Mouse (Mus musculus) C2C12 (cell line): ENCODE measurements around the gene Lmo1. TPM values are rescaled to one million over a fixed set of nuclear protein-coding genes. Genes with fewer than 3 reads are reported as not detected.
"Not testable (repeated sequence)": the region's sequence is repeated elsewhere in the genome, so short reads cannot be mapped to it uniquely, and the experiment has no call there.

Source experiments
- H3K27me3 ChIP-seq: one replicate; pipeline ENCODE4 v1.6.1; 2011; ENCODE audit not compliant: control insufficient read depth, insufficient read depth, insufficient read length
- H3K36me3 ChIP-seq: one replicate; pipeline ENCODE4 v1.6.1; 2011; ENCODE audit not compliant: control insufficient read depth, insufficient read depth
- H3K4me3 ChIP-seq: one replicate; pipeline ENCODE4 v1.5.1; 2011; ENCODE audit warnings: mild to moderate bottlenecking, control low read depth; ENCODE audit not compliant: poor library complexity, insufficient read depth, severe bottlenecking
- H3K79me2 ChIP-seq: one replicate; pipeline ENCODE4 v1.6.1; 2011; ENCODE audit not compliant: control insufficient read depth, insufficient read depth
- H3K79me3 ChIP-seq: one replicate; pipeline ENCODE4 v1.6.1; 2011; ENCODE audit warnings: low read depth, control low read depth
- H3ac ChIP-seq: one replicate; pipeline ENCODE3; 2011; ENCODE audit warnings: low read depth; ENCODE audit not compliant: control insufficient read depth, insufficient read length
- CEBPB ChIP-seq: IDR thresholded peaks from one replicate; pipeline ENCODE4 v1.6.1; 2011; ENCODE audit warnings: low read depth, mild to moderate bottlenecking, control low read depth, moderate library complexity
- CTCF ChIP-seq: IDR thresholded peaks from one replicate; pipeline ENCODE4 v1.5.1; 2011; ENCODE audit not compliant: control insufficient read depth, insufficient read depth, insufficient read length
- FOSL1 ChIP-seq: IDR thresholded peaks from one replicate; pipeline ENCODE4 v1.8.0; 2011; ENCODE audit warnings: mild to moderate bottlenecking, low read length; ENCODE audit not compliant: poor library complexity, insufficient read depth, severe bottlenecking
- MAX ChIP-seq: IDR thresholded peaks from one replicate; pipeline ENCODE4 v1.6.1; 2011; ENCODE audit warnings: mild to moderate bottlenecking, control low read depth
- MYOD1 ChIP-seq: IDR thresholded peaks from one replicate; pipeline ENCODE4 v1.6.1; 2011; ENCODE audit warnings: low read depth; ENCODE audit not compliant: control insufficient read depth, insufficient read length
- MYOG ChIP-seq: IDR thresholded peaks from one replicate; pipeline ENCODE4 v1.6.1; 2011; ENCODE audit not compliant: control insufficient read depth, insufficient read length; ENCODE audit errors: extremely low read depth
- USF1 ChIP-seq: IDR thresholded peaks from one replicate; pipeline ENCODE4 v1.6.1; 2011; ENCODE audit warnings: low read depth, mild to moderate bottlenecking, control low read depth, moderate library complexity
- polyA plus RNA-seq: library from polyadenylated mRNA; unstranded; fragments of >200 nt; fragmentation: generic; extraction: Trizol; gene quantifications from one replicate; pipeline ENCODE4 v1.2.1, GENCODE M21; 2012; ENCODE audit warnings: missing spikeins

Lmo1 gene
- polyA plus RNA-seq, 1 experiment = 0.09 TPM

GRCm38 (mm10) chr7:109096618-109097017 lies 78.4 kb downstream of the Lmo1 start:
- no peak overlapping the region for H3ac ChIP-seq
- H3K36me3 ChIP-seq = no peaks in the 10 kb centered on the region
- no peaks in the 10 kb centered on the region for H3K79me2 ChIP-seq
- no peak overlapping the region for H3K4me3 ChIP-seq
- TF ChIP-seq USF1 = no peak
- TF ChIP-seq CEBPB = no peak
- no peak for TF ChIP-seq MYOD1
- no peak for TF ChIP-seq MAX
- TF ChIP-seq MYOG = no peak
- no peak for TF ChIP-seq CTCF
- no peak for TF ChIP-seq FOSL1
- H3K79me3 ChIP-seq = no peaks in the 10 kb centered on the region
- no peaks in the 10 kb centered on the region for H3K27me3 ChIP-seq

- Histone ChIP-seq H3K36me3 (no peaks in the 10 kb centered on the region), H3K27me3 (no peaks in the 10 kb centered on the region), H3K4me3 (no peak overlapping the region), H3K79me3 (no peaks in the 10 kb centered on the region), H3ac (no peak overlapping the region), H3K79me2 (no peaks in the 10 kb centered on the region)
- TF ChIP-seq USF1 (no peak), CEBPB (no peak), MAX (no peak), CTCF (no peak), FOSL1 (no peak), MYOD1 (no peak), MYOG (no peak)
Observed at GRCm38 (mm10) chr7:109094294-109094693, 80.7 kb downstream of the Lmo1 start.

- H3K27me3 ChIP-seq, H3K79me2 ChIP-seq, H3K36me3 ChIP-seq, H3K4me3 ChIP-seq, H3ac ChIP-seq, H3K79me3 ChIP-seq: not testable (repeated sequence)
Observed at GRCm38 (mm10) chr7:109091316-109091715, 83.7 kb downstream of the Lmo1 start.

Other genes with a start within 250 kb of the Lmo1 start
- 0.02 TPM for gene Nlrp10, start 245.0 kb downstream of the Lmo1 start, polyA plus RNA-seq
- 191 TPM for gene Eif3f, start 240.8 kb downstream of the Lmo1 start, polyA plus RNA-seq
- gene Tub, start 224.9 kb downstream of the Lmo1 start, polyA plus RNA-seq = 0.01 TPM
- not detected for gene Ric3, start 91.9 kb downstream of the Lmo1 start, polyA plus RNA-seq